Comparison of ENCODE assay signal across 8 mouse cellular contexts in genomic region chr7:79148711-79149266, GRCm38 (mm10). TPM values are rescaled to one million over a fixed set of nuclear protein-coding genes. Genes with fewer than 3 reads are reported as not detected.
DNase-seq lines count a peak whose midpoint lies in the region; ATAC-seq and TF ChIP-seq lines count a peak whose summit lies in the region.

Gene Mfge8 (minus strand): TSS chr7:79149060.

- 0% methylated on average over 39 of the region's 39 CpGs for WGBS in embryonic facial prominence, embryonic 12.5 days
- under 1% methylated on average over 39 of the region's 39 CpGs for WGBS in heart, adult 2 months
- WGBS in kidney, adult 2 months = under 1% methylated on average over 39 of the region's 39 CpGs
- WGBS in limb, embryonic 12.5 days = under 1% methylated on average over 39 of the region's 39 CpGs
- WGBS in midbrain, embryonic 14.5 days = under 1% methylated on average over 39 of the region's 39 CpGs

- peaks cover 2% of the 10 kb centered on the region; the same call in 1 of the 2 replicates for H3K79me2 ChIP-seq in heart, adult 2 months (replicated peaks; ENCODE audit: control insufficient read depth, insufficient read depth, low read length)

- peaks cover 17% of the 10 kb centered on the region for H3K36me3 ChIP-seq in embryonic facial prominence, embryonic 12.5 days
- no peaks in the 10 kb centered on the region for H3K36me3 ChIP-seq in heart, adult 2 months (ENCODE audit: control insufficient read depth, insufficient read depth, low read length)
- H3K36me3 ChIP-seq in kidney, adult 2 months (ENCODE audit: control insufficient read depth, insufficient read depth, low read length) = no peaks in the 10 kb centered on the region
- peaks cover 17% of the 10 kb centered on the region for H3K36me3 ChIP-seq in limb, embryonic 12.5 days
- no peaks in the 10 kb centered on the region for H3K36me3 ChIP-seq in midbrain, embryonic 14.5 days (ENCODE audit: control insufficient read depth, insufficient read depth, low read length)

- H3K27me3 ChIP-seq in embryonic facial prominence, embryonic 12.5 days = no peaks in the 10 kb centered on the region
- H3K27me3 ChIP-seq in heart, adult 2 months (ENCODE audit: control insufficient read depth, insufficient read depth, low read length) = no peaks in the 10 kb centered on the region
- no peaks in the 10 kb centered on the region for H3K27me3 ChIP-seq in kidney, adult 2 months (replicated peaks; ENCODE audit: control insufficient read depth, insufficient read depth, low read length)
- no peaks in the 10 kb centered on the region for H3K27me3 ChIP-seq in limb, embryonic 12.5 days
- no peaks in the 10 kb centered on the region for H3K27me3 ChIP-seq in midbrain, embryonic 14.5 days (ENCODE audit: control insufficient read depth, insufficient read depth, low read length)

- TF ChIP-seq EP300 in heart, adult 2 months (IDR thresholded peaks at IDR 0.05; ENCODE audit: insufficient read depth, low read depth, low read length) = peak; percentile 28; the same call in 1 of the 2 replicates

- H3K27ac ChIP-seq in embryonic facial prominence, embryonic 12.5 days = peak within 1 kb of the TSS; percentile 60; the same call in 1 of the 2 replicates
- peak within 1 kb of the TSS; percentile 96 for H3K27ac ChIP-seq in heart, adult 2 months
- peak within 1 kb of the TSS; percentile 72 for H3K27ac ChIP-seq in kidney, adult 2 months (ENCODE audit: insufficient read depth, low read depth, low read length)
- H3K27ac ChIP-seq in limb, embryonic 12.5 days = peak within 1 kb of the TSS; percentile 67; the same call in 1 of the 2 replicates
- no peak within 1 kb of the TSS for H3K27ac ChIP-seq in midbrain, embryonic 14.5 days (replicated peaks; ENCODE audit: low read depth, low read length)

- TF ChIP-seq CTCF in heart, adult 2 months (IDR thresholded peaks at IDR 0.05) = 0 out of 2 replicates have a peak, but pooled peaks have one; percentile 9
- TF ChIP-seq CTCF in kidney, adult 2 months (conservative IDR thresholded peaks at IDR 0.05; ENCODE audit: insufficient read depth, insufficient read length, low read depth, low read length) = no peak

- peak; percentile 90 for DNase-seq in 3T3-L1 (ENCODE audit: low read depth, low spot score)
- DNase-seq in adrenal gland, postnatal 25 days = peak; percentile 92
- peak; percentile 96 to 98 for DNase-seq in heart, adult 2 months
- peak; percentile 94 for DNase-seq in kidney, adult 2 months
- DNase-seq in midbrain, embryonic 14.5 days = peak; percentile 87
- peak; percentile 32 for DNase-seq in spleen, adult 12 weeks (ENCODE audit: low spot score)

- H3K4me2 ChIP-seq in embryonic facial prominence, embryonic 12.5 days (replicated peaks) = peak within 1 kb of the TSS; percentile 92
- H3K4me2 ChIP-seq in limb, embryonic 12.5 days = peak within 1 kb of the TSS; percentile 85
- H3K4me2 ChIP-seq in midbrain, embryonic 14.5 days (ENCODE audit: low read length) = peak within 1 kb of the TSS; percentile 82

- peak within 1 kb of the TSS; percentile 74 for H3K9ac ChIP-seq in embryonic facial prominence, embryonic 12.5 days
- H3K9ac ChIP-seq in heart, adult 2 months (ENCODE audit: low read depth, low read length) = peak within 1 kb of the TSS; percentile 85
- H3K9ac ChIP-seq in limb, embryonic 12.5 days (replicated peaks) = peak within 1 kb of the TSS; percentile 78
- peak within 1 kb of the TSS; percentile 51 for H3K9ac ChIP-seq in midbrain, embryonic 14.5 days (replicated peaks; ENCODE audit: low read length)

- intact Hi-C loops in heart, adult 2 months (cut with DNase I) = loop anchor here (5.0 kb wide), 1 partner anchor 319 kb away; the partner anchor contains the start of gene Polg

- TF ChIP-seq POLR2A in heart, adult 2 months (IDR thresholded peaks at IDR 0.05; ENCODE audit: insufficient read depth, low read depth, low read length) = peak; percentile 98
- peak; percentile 78 for TF ChIP-seq POLR2A in kidney, adult 2 months (IDR thresholded peaks at IDR 0.05; ENCODE audit: low read depth, low read length)

- peak within 1 kb of the TSS; percentile 74 for H3K4me3 ChIP-seq in embryonic facial prominence, embryonic 12.5 days
- H3K4me3 ChIP-seq in heart, adult 2 months = peak within 1 kb of the TSS; percentile 69
- peak within 1 kb of the TSS; percentile 95 for H3K4me3 ChIP-seq in kidney, adult 2 months (ENCODE audit: insufficient read depth, low read depth, low read length)
- peak within 1 kb of the TSS; percentile 76 for H3K4me3 ChIP-seq in limb, embryonic 12.5 days (replicated peaks)
- H3K4me3 ChIP-seq in midbrain, embryonic 14.5 days (replicated peaks; ENCODE audit: low read depth, low read length) = peak within 1 kb of the TSS; percentile 47

- peak; percentile 87 for ATAC-seq in embryonic facial prominence, embryonic 12.5 days (ENCODE audit: insufficient number of reproducible peaks, insufficient read depth, low FRiP score, low TSS enrichment)
- ATAC-seq in limb, embryonic 12.5 days (ENCODE audit: insufficient number of reproducible peaks, insufficient read depth, low FRiP score, low TSS enrichment, low read depth) = peak; percentile 85
- ATAC-seq in midbrain, embryonic 14.5 days (ENCODE audit: low FRiP score, low TSS enrichment) = peak; percentile 90

- H3K9me3 ChIP-seq in embryonic facial prominence, embryonic 12.5 days = no peaks in the 10 kb centered on the region
- no peaks in the 10 kb centered on the region for H3K9me3 ChIP-seq in limb, embryonic 12.5 days
- H3K9me3 ChIP-seq in midbrain, embryonic 14.5 days (ENCODE audit: control insufficient read depth, low read length) = no peaks in the 10 kb centered on the region

- H3K4me1 ChIP-seq in embryonic facial prominence, embryonic 12.5 days = peaks cover 16% of the 10 kb centered on the region
- H3K4me1 ChIP-seq in heart, adult 2 months (ENCODE audit: control insufficient read depth, insufficient read depth, low read length) = peaks cover 6% of the 10 kb centered on the region
- no peaks in the 10 kb centered on the region; the same call in 1 of the 2 replicates for H3K4me1 ChIP-seq in kidney, adult 2 months (ENCODE audit: control insufficient read depth, insufficient read depth, low read length)
- peaks cover 24% of the 10 kb centered on the region for H3K4me1 ChIP-seq in limb, embryonic 12.5 days (replicated peaks)
- H3K4me1 ChIP-seq in midbrain, embryonic 14.5 days (ENCODE audit: control insufficient read depth, insufficient read depth, low read length) = 0 out of 2 replicates have a peak, but pooled peaks cover 10% of the 10 kb centered on the region

RNA-seq across cellular contexts. Expression of gene Mfge8, which starts in this region (rescaled TPM):
- 333 and 334 TPM in 2 replicates for total RNA-seq in adrenal gland, postnatal 25 days (2021)
- polyA plus RNA-seq in embryonic facial prominence, embryonic 12.5 days (2016; fragmentation: Nextera tagmentation; extraction: Ambion mirVana) = 118 and 123 TPM in 2 replicates
- total RNA-seq in heart, adult 2 months (2021) = 100 to 1,000 TPM; 122 to 133 TPM
- 172 and 178 TPM in 2 replicates for polyA plus RNA-seq in heart, adult 2 months (2012; rRNA removed)
- polyA plus RNA-seq in kidney, adult 2 months (2012; rRNA removed) = 177 and 191 TPM in 2 replicates
- polyA plus RNA-seq in limb, embryonic 12.5 days (2016; fragmentation: Nextera tagmentation; extraction: Ambion mirVana) = 147 and 149 TPM in 2 replicates
- 93.5 and 112 TPM in 2 replicates for polyA plus RNA-seq in midbrain, embryonic 14.5 days (2014; fragmentation: Nextera tagmentation; extraction: Ambion mirVana)

Comparison
In these comparisons a context has a peak if more than half of its experiments do, and no peak if none do; other contexts are left out.
1. DNase-seq: peak in every context shown above with its lines; median percentile 97 in heart, adult 2 months; 94 in kidney, adult 2 months; 92 in adrenal gland, postnatal 25 days; 90 in 3T3-L1; 87 in midbrain, embryonic 14.5 days; 32 in spleen, adult 12 weeks.